Mouse (Mus musculus) erythroblast, embryonic 14.5 days (primary cell): Measurements from ENCODE around the gene Lmbr1.

Experiments used
- GATA1 ChIP-seq: IDR thresholded peaks from 2 replicates; pipeline ENCODE4 v1.6.1; 2012; ENCODE audit warnings: low read length, inconsistent platforms, mixed read lengths
- TAL1 ChIP-seq: IDR thresholded peaks from 3 replicates; pipeline ENCODE4 v1.6.1; 2012; ENCODE audit warnings: low read length, inconsistent platforms, mixed read lengths

- TF ChIP-seq TAL1 (no peak), GATA1 (no peak)
Measured at GRCm38 (mm10) chr5:29195231-29195569, 183.0 kb downstream of the Lmbr1 start.
